Mouse (Mus musculus) gonadal fat pad, adult 2 months (tissue): ENCODE measurements at regions not wholly inside any gene's neighbourhood (a gene's known extent, or its start where the extent isn't known, plus 50 kb on each side); places are given as distances from the start of the nearest gene placed in this dataset.
"Not testable (repeated sequence)": the region's sequence is repeated elsewhere in the genome, so short reads cannot be mapped to it uniquely, and the experiment has no call there.

Source experiments
- DNase-seq: peaks from one replicate; pipeline ENCODE4 v3.0.0-alpha.2; 2012; ENCODE audit warnings: low read depth

DNA sequence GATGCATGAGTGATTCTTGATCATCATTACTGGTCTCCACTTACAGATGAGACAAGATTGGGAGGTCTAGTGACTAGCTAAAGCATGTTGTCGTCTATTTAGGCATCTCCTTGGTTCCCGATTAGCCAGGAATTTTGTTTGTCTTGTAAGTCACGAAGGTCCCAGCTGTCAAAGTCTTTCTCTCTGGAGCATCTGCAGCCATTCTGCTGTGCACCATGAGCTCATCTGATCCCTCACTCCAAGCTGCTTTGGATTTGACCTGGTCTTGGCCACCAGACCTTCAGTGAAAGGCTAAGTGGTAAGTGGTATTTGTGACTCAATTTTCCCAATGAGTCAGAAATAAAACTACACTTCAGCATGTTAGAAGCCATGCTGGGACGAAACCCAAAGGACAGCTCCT is 53.3 kb upstream of the Creb5 start:
- DNase-seq = no peak

DNA sequence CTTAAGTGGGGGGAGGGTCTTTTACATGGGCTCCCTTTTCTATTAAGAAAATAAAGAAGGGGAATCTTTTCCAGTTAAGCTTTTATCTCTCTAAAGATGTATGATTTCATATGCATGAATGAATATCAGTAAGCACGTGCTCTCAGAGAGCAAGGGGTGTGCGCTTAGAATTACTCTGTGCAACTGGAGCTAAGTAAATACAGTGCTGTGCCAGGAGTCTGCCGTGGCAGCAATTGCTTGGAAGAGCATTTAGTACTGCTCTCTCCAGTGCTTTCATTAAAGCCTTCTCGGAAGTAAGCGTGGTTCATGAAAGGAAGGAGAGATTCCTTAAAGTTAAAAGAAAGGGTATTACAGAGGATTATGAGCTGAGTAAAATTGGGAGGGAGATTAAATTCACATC is 54.5 kb upstream of the Creb5 start:
- no peak for DNase-seq

DNA sequence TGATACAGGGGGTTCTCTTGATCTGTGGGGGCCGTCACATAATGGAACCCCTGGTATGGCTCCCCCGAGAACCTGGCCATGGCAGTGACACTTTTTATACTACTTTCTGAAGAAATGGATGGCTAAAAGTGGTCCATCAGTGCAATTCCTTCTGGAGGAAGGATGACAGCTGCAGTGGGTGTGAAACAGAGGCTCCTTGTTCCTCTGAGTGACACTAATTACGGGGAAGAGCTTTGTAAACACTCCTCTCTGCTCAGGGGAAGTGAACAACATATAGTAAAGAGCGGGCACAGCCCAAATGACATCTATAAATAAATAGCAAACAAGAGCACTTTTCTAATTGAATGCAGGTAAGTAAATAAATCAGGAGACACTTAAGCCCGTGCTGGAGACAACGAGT is 57.7 kb upstream of the Creb5 start:
- no peak for DNase-seq

DNA sequence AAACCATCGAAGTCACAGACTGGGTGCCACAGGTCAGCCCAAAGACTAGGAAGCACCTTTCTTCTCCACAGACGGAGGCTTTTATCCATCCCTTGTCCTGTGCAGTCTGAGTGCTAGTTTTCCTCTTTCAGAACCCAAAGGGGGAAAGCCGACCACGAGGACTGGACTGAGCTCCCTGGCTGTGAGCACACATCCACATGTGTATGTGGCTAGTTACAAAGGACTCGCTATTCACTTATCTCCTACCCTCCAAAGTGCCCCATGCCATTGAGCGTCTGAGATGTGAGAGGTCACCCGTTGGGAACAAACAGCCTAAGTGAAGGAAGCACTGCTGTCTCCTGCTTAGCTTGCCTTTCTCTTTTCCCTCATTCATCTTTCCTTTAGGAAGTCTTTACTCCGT is 65.0 kb upstream of the Creb5 start:
- DNase-seq = no peak

DNA sequence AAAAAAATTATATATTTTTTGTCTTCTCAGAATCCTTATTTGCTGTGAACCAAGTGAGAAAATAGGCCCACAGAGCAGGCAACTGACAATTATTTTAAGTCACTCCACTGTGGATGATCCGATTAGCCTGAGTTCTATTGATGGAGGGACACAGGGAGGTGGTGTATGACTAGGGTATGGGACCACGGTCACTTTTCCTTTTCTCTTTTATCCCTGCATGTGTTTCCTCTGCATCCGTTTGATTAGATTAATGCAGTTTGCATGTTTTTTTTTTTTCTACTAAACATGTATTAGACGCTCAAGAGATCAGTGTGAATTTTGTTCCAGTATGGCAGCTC is 65.4 kb upstream of the Creb5 start:
- no peak for DNase-seq

DNA sequence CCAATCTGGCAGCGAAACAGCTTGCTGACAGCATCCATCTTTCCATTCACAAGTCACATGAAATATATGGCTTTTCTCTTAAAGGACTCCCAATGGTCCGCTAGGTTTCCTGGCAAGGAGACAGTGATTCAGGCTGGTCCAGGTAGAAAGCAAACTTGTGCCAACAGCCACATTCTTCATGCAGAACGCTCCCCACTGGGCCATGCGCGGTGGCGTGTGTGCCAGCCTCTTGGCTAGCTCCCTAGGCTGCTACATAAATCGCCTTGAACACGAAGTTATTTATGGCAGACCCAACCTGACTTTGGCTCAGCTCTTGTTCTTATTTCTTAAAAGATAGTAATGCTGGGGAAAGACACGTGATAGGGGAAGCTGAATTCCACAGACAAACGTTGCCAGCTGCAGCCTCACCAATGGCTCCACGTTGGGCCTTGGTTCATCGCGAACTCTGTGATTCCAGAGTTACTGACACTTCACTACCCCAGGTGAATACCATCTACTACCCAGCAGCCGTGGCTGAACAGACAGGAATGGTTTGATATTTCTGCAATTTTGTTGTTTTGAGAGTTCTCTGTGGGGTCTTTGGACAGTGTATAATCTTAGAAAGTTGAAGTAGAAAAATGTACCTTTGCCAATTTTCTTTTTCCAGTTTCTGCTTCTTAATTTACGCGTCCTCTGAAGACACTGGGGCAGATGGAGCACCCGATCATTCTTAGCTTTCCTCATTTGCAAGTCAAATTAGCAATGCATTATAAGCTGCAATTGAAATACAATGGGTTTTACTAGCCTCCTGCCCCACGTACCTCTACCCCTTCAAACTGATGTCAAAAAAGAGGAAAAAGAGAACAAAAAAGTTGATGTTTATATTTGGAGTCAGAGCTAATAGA is 66.0 kb upstream of the Creb5 start:
- DNase-seq = peak; percentile 6

DNA sequence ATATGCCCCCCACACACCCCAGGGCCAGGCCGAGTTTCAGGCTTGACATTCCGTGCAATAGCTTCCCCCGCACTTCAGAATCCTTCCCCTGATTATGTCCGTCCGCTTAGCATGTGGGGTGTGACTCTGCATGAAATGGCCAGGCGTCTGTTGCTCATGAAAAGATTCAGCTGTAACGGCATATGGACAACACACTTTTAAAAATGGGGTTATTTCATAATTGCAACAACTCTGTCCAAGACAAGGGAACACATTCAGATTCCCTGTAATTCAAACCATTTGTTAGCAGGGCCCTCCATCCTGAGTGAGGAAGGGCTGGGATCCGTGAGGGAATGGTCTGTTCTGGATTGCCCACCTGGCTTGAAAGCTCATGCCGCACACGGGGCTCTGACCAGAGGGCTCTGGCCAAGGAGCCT is 68.2 kb upstream of the Creb5 start:
- DNase-seq = no peak

DNA sequence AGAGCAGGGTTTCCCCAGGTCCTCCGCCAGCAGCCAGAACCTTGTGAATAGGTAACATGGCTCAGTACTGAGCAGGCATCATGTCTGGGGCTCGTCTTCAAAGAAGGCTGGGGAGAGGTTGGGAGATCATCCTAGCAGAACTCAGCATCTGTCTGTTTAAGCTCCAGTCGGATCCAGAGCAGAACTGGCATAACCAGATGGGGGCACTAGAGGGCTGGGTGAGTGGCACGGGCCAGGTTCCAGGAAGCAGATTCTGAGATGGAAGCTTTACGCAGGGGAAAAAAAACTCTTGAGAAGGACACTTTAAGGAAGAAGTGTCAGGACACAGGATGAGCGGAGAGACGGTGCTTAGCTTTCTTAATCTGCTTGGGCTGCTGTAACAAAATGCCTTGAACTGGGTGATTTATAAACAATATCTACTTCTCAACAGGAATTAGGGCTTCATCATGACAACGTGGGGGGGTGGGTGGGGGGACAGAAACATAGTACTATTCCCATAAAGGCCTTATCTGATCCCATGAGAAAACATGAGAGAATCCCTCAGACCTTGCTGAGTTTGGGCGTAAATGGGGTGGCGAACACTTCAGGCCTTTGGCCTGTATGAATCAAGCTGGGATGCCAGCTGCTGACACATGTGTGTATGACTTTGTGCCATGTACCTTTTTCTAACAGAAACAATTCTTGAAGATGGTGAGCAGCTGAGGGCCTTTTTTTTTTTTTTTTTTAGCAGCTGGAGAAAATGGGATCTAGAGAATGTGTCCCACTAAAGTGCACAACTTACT is 69.6 kb upstream of the Creb5 start:
- no peak for DNase-seq

DNA sequence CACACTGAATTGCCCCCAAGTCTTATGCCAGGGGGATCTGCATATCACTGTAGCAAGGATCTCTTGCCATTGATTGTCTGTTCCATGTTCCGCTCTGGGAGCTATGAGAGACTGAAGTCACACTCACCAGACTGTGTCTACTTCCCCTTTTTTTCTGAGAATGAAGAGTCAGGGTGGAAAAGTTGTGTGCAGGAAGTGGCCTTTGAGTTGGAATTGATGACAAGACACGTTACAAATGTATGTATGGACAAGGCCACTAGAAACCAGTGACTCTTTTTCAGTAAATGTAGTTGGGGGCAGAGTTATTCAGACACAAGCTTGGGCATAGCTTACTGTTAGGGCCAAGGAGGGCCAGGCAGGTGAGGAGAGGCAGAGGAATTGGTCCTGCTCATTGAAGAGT is 70.4 kb upstream of the Creb5 start:
- DNase-seq = no peak

DNA sequence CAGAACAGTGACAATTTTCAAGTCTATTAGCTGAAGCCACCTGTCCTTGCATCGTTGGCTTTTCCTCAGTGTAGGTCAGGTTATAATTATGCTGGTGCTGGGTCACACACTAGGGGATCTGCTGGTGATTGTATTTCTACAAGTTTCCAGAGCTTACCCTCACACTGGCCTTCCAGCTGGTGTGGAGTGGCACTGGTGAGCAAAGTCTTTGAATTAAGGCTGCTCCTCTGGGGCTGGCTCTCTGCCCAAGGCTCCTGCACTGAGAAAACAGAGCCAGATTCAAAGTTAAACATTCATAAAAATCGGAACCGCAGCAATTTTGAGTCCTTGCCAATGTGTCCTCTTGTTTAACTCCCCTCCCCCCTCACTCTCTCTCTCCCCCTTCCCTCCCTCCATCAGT is 75.7 kb upstream of the Creb5 start:
- no peak for DNase-seq

DNA sequence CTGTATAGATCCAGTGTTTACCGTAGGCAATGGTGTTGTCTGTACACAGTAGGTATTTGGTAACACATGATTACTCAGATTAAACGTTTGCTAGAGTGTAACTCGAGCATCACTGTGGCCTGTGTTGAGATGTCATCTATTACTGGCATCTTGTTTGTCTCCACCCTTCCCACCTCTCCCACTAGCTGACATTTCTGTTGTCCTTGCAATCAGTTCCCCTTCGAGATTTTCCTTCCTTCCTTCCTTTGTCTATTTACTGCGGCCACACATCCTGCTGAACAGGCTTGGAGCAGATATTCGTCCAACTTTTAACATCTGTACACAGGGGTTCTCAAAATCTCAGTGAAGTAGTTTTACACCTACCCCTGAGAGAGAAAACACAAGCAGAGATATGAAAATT is 77.7 kb upstream of the Creb5 start:
- DNase-seq = no peak

DNA sequence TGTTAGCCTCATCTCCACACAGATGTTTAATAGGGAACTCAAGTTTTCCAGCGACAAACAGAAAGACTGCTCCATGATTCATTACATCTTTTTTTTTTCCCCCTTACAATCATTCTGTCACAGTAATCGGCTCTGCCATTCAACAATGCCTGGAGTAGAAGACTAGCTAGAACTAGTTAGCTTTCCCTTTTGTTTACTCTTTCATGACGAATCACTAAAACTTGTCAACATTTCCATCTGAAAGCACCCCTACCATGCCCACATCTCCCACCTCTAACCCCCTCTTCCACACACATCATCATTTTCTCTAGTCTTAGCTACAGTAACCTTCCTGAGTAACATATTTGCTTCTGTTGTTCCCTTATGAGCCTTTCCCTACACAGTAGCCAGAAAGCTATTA is 78.6 kb upstream of the Creb5 start:
- no peak for DNase-seq

DNA sequence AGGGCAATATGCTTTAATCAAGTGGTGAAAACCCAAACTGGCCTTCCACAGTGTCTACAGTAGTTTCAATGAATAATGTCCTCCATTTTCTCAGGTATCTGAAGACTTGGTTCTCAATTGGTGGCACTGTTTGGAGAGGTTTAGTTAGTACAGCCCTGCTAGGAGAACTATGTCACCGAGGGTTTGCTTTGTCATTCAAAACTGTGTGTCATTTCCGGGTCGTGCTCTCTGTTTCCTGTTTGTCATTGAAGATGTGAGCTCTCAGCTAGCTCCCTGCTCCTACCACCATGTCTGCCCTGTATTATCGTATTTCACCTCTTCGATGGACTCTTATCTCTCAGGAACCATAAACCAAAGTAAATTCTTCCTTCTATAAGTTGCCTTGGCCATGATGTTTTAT is 79.3 kb upstream of the Creb5 start:
- DNase-seq = no peak

DNA sequence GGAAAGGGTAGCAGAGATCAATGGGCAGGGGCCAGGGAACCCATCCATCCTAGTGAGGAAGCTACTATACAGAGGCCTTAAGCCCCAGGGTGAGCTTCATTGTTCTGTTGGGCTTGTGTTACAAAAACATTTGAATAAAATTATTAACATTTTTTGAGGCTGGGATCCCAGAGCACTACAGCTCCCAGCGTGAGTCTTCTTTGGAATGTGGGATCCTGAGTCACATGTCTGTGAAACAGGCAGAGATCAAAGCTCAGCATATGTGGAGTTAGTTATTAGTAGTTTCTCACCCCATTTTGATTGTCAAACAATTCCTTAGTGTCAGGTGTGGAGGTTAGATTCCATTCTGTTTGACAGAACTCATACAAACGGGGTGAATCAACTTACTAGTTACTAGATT is 79.7 kb upstream of the Creb5 start:
- DNase-seq = no peak

DNA sequence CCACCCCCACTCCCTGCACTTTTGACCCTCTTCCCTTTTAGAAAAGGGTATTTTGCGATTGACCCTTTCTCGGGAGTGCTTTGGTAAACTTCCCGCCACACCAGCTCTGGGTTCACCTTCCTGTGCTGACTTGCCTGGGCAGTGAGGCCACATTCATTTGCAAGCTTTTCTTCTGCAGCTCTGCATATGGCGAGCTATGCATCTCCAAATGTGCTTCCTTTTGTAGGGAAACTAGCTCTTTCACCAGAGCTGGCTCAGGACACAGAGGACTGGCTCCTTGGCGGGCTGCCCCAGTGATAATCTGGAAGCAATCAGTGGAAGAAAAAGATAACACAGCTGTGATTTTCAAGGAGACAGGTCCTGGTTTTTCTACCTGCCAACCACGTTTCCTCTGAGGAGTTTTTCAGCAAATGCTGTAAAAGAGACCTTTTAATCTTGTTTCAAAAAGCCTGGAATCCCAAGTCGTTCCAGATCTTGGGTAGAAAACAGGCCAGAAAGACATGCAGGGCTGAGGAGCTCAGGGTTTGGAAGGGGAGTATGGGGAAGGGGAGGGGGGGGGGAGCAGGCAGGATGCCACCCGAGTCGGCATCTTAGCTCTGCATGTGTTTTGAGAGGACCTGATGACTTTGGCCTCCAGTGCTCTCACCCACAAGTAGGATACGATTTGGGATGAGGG is 85.7 kb upstream of the Creb5 start:
- DNase-seq = no peak

DNA sequence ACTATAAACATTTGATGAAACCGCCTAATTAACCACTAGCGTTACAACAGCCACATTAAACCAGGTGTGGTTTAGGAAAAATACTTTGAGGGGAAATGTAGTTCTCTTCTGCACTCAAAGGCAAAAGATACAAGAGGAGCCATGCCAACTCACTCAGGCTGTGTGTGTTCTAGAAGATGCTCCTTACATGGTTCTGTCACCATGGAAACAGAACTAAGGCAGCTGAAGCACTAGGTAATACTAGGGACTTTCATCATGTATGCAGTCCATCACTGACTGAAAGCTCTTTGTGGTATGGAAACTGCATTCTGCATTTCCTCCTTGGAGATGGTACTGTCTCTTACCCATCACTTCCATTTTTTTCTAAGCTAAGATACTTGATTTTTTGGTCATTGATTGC is 87.6 kb upstream of the Creb5 start:
- DNase-seq = no peak

DNA sequence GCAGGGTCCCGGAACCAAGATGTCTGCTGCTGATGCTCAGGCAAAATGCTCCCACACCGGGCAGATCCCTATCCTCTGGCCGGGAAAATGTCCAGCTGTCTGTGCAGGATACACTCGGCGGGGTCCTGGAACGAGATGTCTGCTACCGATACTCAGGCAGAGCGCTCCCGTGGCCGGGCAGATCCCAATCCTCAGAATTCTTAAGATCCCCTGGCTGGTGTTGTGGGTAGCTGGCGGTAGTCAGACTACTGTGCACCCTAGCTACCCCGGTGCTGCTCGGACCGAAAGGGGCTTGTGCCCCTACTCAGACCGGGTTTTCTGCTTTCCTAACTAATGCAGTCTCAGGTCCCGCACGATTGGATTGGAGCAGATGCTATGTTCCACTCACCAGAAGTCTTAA is 104.9 kb upstream of the Creb5 start:
- not testable (repeated sequence) for DNase-seq

DNA sequence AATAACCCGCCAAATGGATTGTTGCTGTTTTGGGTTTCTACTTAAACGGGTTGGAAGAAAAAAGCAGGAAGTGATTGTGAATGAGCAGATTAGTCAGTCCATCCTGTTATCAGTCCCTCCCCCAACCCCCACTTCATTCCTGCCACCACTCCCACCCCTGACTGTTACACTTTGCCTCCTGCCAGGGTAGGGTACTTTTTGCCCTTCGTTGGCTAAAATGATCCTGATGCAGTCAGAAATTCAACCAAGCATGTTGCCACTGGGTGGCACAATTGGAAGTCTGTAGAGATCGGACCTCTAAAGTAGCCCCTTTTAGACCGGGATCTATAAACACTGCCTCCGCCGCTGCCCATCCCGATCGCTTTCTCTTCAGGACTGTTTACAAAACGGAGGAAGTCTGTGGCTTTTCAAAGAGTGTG is 96.0 kb upstream of the Jazf1 start:
- DNase-seq = no peak

DNA sequence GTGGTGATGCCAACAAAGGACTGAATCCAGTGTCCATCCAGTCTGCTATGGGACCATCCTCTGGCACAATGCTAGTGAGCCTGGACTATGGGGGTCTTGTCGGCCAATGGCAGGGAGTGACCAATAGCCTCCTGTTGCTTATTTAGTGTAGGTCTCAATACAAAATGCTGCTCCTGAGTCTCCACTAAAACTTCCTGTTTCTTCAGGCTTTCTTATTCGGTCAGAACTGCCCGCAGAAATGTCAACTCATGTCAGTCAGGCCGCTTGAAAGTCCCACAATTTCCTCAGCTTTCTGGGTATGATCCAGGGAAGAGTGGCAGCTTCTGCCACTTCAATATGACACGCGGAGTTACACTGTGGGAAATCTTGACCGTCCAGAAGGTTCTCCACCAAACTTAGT is 94.7 kb upstream of the Jazf1 start:
- no peak for DNase-seq

DNA sequence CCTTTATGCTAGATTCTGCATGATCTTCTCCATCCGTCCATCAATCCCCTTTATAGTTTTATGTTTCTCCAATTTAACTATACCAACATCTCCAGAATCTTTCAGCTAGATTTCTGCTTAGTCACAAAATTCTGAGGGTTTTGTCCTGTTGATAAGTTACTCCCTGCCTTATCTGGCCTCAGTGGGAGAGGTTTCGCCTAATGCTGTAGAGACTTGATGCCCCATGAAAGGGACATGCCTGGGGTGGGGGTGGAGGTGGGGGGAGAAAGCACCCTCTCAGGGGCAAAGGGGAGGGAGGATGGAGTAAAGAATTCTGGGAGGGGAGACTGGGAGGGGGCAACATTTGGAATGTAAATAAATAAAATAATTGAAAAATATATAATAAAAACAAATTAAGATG is 93.2 kb upstream of the Jazf1 start:
- no peak for DNase-seq

DNA sequence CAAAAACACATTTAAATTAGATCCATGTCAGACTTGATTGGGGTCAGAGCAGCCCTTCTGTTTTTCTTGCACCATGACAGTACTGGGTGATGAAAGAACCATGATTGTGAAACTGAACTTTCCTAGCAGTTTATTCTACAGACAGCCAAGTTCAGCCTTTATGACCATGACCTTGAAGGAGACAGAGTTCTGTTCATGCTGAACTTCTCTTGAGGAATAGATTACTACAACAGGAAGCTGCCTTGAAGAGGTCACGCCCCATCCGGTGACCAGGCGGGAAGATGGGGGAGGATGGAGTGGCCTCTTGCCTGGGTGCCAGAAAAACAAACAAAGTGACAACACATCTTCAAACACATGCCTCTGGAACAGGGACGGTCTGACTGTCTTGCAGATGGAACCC is 86.2 kb upstream of the Jazf1 start:
- peak; percentile 22 for DNase-seq

DNA sequence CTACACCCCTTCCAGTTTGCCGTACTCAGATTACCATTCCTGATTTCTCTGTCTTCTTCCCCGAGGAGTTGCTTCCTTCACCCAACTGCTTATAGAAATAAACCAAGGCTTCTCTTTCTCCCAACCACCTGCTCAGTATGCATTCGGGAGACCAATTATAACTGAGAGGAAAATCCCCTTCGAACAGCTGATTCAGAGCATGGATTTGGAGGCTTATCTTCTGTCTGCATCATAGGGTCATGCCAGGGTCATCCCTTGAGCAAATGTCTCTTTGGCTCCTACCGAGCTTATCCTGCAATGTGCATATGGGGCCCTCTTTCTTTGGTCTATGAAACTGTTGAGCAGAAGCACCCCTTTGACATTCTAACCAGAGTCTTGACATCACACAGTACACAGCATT is 79.0 kb upstream of the Jazf1 start:
- no peak for DNase-seq
